Mouse (Mus musculus) left cerebral cortex, postnatal 36 days (tissue): ENCODE data around the gene Rps12. TPM values are rescaled to one million over a fixed set of nuclear protein-coding genes. Genes with fewer than 3 reads are reported as not detected.
"Not testable (repeated sequence)": the region's sequence is repeated elsewhere in the genome, so short reads cannot be mapped to it uniquely, and the experiment has no call there.

Experiments used
- DNase-seq, 2 experiments: peaks; one replicate each; pipeline ENCODE4 v3.0.0; 2021 to 2022; ENCODE audit warnings: low spot score in 2 of 2, mixed read lengths in 1 of 2
- intact Hi-C: fragments of 180-260 bp; cut with DNase I; formaldehyde crosslinking; loops from one replicate; pipeline ENCODE4 v1.15.1; 2025
- total RNA-seq, 2 experiments: library from RNA; stranded (reverse); gene quantifications; 2 replicates each; pipeline ENCODE4 v1.2.3; 2021

Gene Rps12
- total RNA-seq, 2 experiments from 2014 or later, result 152 to 199 TPM

GRCm38 (mm10) chr10:23786631-23787038 is 440 bp downstream of the Rps12 start:
- DNase-seq, result not testable (repeated sequence)
- intact Hi-C loops, result loop anchor here (10.0 kb wide), 1 partner anchor 1062 kb away; no protein-coding TSS in a partner anchor

GRCm38 (mm10) chr10:23786040-23786439 is 1.0 kb downstream of the Rps12 start:
- no peak for DNase-seq
- intact Hi-C loops, result loop anchor here (10.0 kb wide), 1 partner anchor 1061 kb away; no protein-coding TSS in a partner anchor

- intact Hi-C loops, result loop anchor here (10.0 kb wide), 1 partner anchor 1061 kb away; no protein-coding TSS in a partner anchor
- not testable (repeated sequence) for DNase-seq
Observed at GRCm38 (mm10) chr10:23785599-23785998, 1.5 kb downstream of the Rps12 start.

- DNase-seq, result no peak
- intact Hi-C loops, result loop anchor here (10.0 kb wide), 1 partner anchor 1059 kb away; no protein-coding TSS in a partner anchor
Observed at GRCm38 (mm10) chr10:23784121-23784520, 3.0 kb downstream of the Rps12 start.

GRCm38 (mm10) chr10:23783493-23783884 is 3.6 kb downstream of the Rps12 start:
- intact Hi-C loops, result loop anchor here (10.0 kb wide), 1 partner anchor 1059 kb away; no protein-coding TSS in a partner anchor
- no peak for DNase-seq

GRCm38 (mm10) chr10:23782855-23783492 is 4.1 kb downstream of the Rps12 start:
- intact Hi-C loops, result loop anchor here (10.0 kb wide), 1 partner anchor 1058 kb away; no protein-coding TSS in a partner anchor
- DNase-seq, result no peak

- intact Hi-C loops, result loop anchor here (10.0 kb wide), 1 partner anchor 1057 kb away; no protein-coding TSS in a partner anchor
- no peak for DNase-seq
Observed at GRCm38 (mm10) chr10:23781760-23782735, 5.0 kb downstream of the Rps12 start.

- intact Hi-C loops, result loop anchor here (10.0 kb wide), 1 partner anchor 1056 kb away; no protein-coding TSS in a partner anchor
- no peak for DNase-seq
Observed at GRCm38 (mm10) chr10:23780539-23781275, 6.4 kb downstream of the Rps12 start.

GRCm38 (mm10) chr10:23777288-23777945 is 9.7 kb downstream of the Rps12 start:
- DNase-seq, result no peak
- intact Hi-C loops, result loop anchor here (2.0 to 5.0 kb wide), 2 partner anchors 661 to 690 kb away; no protein-coding TSS in a partner anchor

GRCm38 (mm10) chr10:23754166-23754565 is 32.9 kb downstream of the Rps12 start:
- DNase-seq, result no peak
- intact Hi-C loops, result no loop called here

Other genes starting within 250 kb of the Rps12 start
- 10 to 100 TPM; 17.3 to 25.0 TPM for gene Slc18b1, start 9.7 kb upstream of the Rps12 start, total RNA-seq
- under 1 TPM in 1 of 2 experiments, not detected in 1; 0.29 TPM for gene Vnn3, start 64.2 kb upstream of the Rps12 start, total RNA-seq
- gene Vnn1, start 107.4 kb upstream of the Rps12 start, total RNA-seq, result under 1 TPM in 1 of 2 experiments, not detected in 1; 0.22 TPM
- gene Taar1, start 133.1 kb upstream of the Rps12 start, total RNA-seq, result not detected
- not detected for gene Taar2, start 151.3 kb upstream of the Rps12 start, total RNA-seq
- gene Taar3, start 162.3 kb upstream of the Rps12 start, total RNA-seq, result not detected
- not detected for gene Taar4, start 173.2 kb upstream of the Rps12 start, total RNA-seq
- gene Taar5, start 183.4 kb upstream of the Rps12 start, total RNA-seq, result not detected
- not detected for gene Taar6, start 198.4 kb upstream of the Rps12 start, total RNA-seq
- gene Taar7a, start 206.2 kb upstream of the Rps12 start, total RNA-seq, result not detected
- not detected for gene Taar7b, start 212.7 kb upstream of the Rps12 start, total RNA-seq
- gene Taar7d, start 239.9 kb upstream of the Rps12 start, total RNA-seq, result not detected